Mouse (Mus musculus) cerebellum, postnatal 36 days (tissue): ENCODE data around the gene Aldh8a1.
A peak's percentile ranks its signal among the peaks of the same experiment; 100 is the strongest.

Experiments
- DNase-seq, 2 experiments: peaks; one replicate each; pipeline ENCODE4 v3.0.0; 2021 to 2022; ENCODE audit warnings: mixed read lengths in 2 of 2

Aldh8a1 gene

DNA sequence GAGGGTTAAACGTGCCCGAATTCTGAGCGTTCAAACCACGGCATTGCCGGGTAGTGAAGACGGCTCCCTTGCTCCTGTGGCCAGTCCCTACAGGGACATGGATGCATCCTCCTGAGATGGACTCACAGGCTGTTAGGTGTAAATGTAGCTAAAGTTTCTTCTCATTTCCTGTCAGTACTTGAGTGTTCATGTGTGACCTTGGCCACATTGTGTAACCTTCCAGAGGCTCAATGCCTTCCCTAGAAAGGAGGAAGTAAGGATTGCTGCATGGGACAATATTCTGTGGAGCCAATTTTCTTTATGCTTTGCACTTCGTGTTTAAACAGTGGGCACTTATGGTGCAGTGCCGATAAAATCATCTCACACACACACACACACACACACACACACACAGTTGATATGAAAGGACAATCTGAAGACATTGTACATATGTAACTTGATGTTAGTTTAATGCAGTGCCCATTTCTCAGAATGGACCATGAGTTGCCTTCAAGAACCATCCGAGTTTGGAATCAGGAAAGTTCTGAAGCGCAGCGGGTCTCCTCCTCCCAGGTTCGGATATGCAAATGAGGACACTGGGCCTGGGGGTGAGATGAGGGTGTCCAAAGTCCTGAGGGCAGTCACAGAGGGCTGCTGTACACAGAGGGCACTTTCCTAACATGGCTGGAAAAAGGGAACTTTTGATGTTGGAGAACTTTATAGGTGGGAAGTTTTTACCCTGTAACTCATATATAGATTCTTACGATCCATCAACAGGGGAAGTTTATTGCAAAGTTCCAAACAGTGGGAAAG, at the start of gene Aldh8a1:
Gene Aldh8a1, plus strand, starts transcription at position 610 of the 792 bp plus-strand sequence.
- DNase-seq, result no peak

DNA sequence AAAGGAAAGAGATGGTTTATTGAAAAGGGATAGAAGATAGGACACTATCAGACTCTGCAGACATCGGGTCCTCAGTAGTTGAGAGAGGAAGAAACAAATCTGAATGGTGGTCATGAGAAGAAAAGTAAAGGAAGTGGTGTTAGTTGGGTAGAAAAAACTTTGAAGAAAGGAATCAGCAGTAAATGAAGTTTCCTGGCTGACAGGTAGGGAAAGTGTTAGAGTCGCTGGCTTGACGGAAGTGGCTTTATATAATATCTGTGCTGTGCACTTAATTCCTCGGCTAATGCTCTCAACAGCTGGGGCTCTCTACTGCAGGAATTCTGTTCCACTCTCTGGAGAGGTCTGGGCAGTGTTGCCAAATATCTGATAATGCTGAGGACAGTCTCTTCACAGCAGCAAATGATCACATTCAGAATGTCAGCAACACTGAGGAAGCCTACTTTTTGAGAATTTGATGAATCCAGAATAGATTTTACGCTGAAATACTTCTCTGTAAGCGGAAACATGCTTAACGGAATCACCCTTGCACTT, 49.4 kb upstream of the Aldh8a1 start:
- no peak for DNase-seq

DNA sequence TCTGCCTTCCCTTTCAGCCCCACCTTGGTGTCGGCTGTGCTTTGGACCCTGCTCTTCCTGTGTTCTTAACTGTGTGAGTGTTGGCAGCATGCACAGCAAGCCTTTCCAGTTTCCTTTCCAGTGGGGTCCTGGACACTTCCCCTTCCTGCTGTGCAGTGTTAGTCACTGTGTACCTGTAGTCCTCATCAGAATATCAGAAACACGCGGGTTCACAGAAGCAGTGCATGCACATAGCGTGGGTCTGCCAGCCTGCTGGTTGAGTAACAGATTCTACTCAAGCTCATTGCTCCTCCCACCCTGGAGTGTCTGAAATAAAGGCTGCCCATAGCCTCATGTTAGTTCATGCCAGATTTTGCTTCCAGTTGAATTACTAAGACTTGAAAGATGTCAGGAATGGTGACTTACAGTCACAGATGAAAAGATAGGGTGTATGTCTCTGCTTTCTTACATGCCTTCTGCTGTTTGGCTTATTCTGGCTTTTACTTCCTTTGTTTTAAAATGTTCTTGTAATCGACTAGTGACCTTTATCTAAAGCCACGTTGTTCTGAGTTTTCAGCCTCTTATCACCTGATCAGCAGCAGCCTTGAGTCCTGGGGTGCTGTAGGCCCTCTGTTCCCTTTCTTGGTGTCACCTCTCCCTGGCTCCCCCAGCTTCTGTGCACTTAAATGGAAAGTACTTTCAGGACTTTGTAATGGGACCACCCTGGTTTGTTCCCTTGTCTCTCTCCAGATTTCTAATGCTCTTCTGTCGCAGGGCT, 42.6 kb upstream of the Aldh8a1 start:
- DNase-seq, result no peak

DNA sequence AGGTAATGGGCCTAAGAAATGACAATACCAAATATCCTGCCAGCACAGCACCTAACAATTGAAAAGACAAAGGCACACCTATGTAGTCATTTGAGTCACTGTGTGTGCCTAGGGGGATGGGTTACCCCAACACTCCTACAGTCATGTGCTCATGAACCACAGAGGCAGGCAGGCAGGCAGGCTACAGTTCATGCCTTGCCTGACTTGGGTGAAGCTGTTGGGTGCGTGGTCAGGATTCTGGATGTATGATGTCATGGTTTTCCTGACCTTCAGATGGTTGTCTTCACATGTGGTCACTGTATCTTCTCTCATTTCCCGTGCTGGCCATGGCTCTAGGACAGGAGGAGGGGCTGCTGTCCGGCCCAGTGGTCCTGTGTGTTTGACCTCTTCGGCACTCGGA, 41.6 kb upstream of the Aldh8a1 start:
- DNase-seq, result no peak

DNA sequence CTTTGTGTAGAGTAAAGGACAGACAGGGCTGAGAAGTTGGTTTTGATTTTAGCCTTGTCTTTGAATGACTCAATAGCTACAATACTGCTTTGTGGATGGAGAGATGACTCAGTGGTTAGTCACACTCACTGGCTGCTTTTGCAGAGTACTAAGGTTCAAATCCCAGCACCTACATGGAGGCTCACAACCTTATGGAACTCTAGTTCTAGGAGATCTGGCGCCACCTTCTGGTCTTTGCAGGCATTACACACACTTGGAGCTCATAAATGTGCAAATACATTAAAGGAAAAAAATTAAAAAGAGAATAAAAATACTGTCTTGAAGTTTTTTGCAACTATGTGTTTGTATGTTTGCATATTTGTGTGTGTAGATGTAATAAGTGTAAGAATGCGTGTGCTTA, 39.9 kb upstream of the Aldh8a1 start:
- DNase-seq, result no peak

DNA sequence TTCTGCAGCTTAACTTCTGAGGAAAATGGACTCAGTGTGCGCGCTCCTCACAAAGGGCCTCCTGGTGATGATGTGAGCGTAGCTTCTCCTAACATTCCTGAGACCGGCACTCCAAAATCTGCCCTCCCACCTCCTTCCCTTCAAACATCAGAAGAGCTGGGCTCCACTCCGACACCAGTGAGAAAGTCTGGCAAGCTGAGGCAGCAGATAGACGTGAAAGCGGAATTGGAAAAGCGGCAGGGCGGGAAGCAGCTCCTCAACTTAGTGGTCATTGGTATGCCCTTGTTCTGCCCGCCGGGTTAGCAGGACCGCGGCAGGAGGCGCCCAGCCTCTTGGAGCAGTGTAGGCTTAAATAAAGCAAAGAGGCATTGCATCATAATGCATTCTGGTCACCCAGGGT, 35.4 kb upstream of the Aldh8a1 start:
- no peak for DNase-seq

DNA sequence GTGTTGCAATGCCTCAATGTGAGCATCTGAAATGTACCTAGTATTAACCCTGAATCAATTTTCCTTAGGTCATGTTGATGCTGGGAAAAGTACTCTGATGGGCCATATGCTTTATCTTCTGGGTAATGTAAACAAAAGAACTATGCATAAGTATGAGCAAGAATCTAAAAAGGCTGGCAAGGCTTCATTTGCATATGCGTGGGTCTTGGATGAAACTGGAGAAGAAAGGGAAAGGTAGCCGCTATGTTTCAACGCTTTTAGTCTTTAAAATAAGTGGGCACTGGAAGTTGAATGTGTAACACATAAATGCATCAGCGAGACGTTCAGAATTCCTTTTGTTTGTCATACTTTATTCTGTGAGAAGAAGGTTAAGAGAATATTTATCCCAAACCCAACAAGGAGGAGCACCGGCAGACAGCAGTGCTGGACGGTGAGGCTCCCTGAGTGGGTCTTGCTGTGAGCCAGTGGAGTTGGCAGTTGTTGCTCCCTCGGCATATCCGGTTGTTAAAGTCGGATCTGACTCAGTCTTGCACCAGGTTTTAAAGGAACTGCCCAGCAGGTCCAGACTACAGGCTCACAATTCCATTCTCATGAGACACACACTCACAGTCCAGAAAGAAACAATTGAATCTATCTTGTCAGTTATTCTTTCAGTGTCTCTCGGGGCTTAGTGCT, 34.6 kb upstream of the Aldh8a1 start:
- no peak for DNase-seq

DNA sequence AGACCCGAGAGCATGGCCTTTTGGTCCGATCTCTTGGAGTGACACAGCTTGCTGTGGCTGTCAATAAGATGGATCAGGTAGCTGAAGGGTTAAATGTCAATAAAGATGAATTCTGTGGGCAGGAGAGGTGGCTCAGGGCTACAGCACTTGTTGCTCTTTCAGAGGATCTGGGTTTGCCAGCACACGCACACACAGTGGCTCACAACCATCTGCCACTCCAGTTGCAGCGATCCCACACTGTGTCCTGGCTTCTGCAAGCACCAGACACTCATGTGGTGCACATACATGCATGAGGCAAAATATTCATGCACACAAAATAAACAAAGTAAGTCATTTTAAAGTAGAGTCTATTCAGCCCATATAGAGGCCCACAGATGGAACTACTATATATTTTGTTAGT, 29.8 kb upstream of the Aldh8a1 start:
- peak in 1 of 2 experiments; percentile 15 for DNase-seq

DNA sequence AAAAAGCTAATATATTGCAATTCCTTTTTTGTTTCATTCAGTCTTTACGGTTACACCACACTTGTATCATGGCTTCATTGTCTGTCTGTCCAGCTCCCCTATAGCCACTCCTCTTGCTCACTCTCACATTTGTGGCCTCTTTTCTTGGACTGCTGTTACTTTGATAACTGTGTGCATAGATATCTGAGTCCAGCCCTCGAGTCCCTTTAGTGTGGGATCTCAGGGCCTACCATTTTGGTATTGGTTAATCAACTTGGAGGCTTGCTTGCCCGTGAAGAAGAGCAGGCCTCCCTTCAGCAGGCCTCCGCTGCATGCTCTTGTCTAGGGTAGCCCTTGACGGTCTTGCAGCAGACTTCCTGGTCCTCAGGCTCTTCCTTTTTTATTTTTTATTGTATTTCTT, 27.6 kb upstream of the Aldh8a1 start:
- DNase-seq, result no peak

DNA sequence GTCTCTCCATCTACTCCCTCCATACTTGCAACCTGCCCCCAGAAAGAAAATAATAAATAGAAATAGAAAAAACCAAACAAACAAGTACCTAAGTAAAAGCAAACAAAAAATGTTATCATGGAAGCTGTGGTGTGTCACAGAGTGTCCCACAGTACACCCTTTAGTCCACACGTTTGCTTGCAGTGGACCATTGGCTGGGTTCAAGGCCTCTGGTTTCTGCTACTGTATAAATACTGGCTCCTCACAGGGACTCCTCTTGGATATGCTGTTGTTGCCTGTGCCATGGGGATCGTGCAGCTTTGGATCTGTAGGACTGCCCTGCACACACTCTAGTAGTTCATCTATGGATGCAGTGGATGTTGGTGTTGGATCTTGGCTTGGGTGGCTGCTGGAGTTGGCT, 27.1 kb upstream of the Aldh8a1 start:
- no peak for DNase-seq

DNA sequence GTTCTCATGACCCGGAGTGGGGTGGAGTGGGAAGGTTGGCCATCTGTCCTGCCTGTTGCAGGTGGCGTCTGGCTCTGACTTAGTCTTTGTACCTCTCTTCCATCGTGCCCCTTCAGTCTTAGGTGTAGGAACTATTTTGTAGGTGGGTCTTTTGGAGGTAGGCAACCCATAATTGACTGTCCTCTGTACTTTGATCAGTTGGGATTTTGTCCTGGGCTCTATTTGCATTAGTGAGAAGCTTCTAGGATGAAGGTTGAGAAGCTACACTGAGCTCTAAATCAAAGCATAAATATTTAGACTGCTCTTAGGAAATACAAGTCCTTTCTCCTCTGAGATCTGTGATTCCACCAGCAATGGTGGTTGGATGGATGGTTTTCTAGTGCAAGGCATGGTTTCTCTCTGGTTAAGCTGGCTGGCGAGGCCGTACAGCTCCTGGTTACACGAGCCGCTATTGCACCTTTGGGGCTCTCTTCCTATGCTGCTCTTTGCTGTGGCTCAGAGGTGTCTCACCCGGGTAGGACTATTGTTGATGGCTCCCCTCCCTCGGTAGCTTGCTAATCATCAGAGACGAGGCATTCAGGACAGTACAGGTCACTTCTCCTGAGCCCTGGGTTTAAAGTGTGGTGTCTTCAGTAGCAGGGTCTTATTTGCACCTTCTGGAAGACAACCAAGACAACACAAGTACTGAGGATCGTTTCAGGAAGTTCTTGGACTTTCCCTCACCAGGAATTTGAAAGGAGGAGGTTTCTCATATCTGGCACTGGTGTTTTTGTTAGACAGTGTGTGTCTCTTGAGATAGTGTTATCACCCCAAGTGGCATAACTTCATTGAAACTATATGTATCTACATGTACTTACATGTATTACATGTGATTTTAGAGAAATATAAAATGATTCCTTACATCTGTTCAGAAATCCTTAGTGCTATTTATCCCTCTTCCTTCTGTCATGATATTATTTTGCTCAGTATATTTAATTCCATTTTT, 26.3 kb upstream of the Aldh8a1 start:
- DNase-seq, result no peak

DNA sequence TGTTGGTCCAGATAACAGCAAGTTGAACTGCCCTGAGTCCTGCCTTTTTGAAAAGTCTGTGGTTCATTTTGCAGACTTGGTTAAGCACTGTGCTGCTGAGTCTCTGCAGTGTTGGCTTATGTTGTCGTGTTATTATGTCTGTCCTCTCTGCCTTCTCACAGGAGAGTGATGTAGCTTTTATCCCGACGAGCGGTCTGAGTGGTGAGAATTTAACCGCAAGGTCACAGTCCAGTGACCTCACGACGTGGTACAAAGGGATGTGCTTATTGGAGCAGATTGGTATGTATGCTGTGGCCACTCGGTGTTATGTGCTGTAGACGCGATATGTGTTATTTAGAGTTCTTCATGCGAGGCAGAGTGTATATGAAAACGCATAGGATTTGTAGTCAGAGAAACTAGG, 25.3 kb upstream of the Aldh8a1 start:
- DNase-seq, result no peak

DNA sequence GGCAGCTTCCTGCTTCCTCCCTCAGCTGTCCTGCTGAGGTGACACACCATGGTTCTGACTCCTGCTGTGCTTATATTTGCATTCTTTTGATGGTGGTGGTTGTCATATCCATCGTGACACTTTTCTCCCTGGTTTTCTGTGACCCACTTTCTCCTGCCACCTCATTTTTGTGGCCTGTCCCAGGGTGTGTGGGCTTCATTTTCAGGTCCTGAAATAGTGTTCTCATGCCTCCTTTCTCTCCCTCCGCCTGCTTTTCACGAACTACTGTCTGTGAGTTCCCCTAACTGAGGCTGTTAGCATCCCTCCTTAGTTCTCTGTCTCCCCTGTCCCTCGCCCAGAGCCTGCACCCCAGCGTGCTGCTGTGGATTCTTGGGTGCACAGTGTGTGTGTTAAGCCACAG, 23.2 kb upstream of the Aldh8a1 start:
- DNase-seq, result no peak

DNA sequence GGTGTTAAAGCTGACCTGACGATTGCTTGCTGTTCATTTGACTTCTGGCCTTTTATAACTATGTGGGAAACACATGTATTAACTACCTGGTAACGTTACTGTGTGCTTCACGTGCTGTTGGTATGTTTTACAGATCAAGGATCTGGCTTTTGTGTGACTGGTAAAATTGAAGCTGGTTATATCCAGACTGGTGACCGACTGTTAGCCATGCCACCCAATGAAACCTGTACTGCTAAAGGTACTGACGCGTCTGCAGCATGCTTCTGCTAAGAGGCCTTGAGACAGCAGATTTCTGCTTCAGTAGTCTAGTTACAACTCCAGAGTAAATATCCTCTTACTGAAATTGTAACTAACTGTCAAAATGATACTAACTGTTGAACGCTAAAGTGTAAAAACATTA, 22.6 kb upstream of the Aldh8a1 start:
- DNase-seq, result no peak

DNA sequence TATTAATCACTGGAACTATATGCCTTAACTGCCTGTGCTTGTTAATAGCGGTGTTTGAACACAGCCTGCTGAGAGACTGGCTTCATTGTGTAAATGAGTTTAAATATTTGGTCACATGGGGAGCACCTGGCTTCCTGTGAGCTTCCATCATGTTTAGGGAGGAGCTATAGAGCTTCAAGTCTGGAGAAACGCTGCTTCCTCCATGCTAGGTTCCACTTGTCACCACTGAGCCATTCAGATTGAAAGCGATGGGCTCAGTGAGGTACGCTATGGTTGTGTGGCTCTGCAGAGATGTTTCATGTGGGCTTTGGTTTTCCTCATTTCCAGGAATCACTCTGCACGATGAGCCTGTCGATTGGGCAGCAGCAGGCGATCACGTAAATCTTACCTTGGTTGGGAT, 19.1 kb upstream of the Aldh8a1 start:
- no peak for DNase-seq

DNA sequence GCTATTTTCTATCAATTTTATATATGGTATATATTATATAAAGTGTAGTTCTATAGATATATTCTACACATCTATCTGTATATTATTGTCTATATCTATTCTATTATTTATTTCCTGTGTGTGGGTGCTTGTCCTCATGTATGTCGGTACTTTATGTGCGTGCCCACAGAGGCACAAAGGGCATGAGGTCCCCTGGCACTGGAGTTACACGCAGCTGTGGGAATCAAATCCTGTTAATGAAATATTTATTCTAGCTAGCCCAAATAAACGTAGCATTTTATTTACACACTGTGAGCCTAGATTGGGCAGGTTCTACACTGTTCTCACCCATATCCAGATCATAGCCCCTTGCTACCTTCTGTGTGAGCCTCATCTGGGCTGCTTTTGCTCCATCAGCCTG, 18.0 kb upstream of the Aldh8a1 start:
- no peak for DNase-seq

DNA sequence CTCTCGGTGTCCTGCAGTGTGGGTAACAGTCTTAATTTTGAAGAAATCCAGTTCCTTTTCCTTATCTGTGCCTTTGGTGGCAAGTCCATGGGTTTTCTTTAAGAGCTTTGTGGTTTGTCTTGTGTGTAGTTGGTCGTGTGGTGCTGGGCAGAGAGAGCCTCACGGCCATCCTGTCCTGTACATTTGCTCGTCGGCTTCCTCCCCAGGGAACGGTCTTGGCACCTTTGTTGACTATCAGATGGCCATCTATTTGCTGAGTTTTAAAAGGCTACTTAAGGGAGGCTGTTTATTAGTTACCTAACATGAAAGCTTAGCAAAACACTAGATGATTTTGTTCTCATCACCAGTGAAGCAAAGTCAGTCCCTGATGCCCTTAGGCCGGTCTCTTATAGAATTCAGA, 15.2 kb upstream of the Aldh8a1 start:
- DNase-seq, result no peak

DNA sequence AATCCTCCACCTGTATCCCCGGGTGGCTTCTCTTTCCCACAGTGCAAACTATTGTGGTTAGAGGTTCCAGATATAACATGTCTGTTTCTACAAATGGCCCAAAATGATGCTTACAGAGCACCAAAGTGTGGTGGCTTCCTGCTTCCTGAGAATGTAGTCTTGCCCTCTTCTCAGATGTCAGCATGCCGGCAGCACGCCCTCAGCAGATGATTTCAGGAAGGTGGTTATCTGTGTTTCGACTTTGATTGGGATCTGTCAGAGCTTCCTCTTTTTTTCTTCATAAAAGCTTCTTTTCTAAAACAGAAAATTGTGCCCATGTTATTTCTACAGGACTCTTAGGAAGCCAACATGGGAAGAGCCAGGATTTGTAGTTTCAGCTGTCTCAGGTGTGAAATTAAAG, 13.8 kb upstream of the Aldh8a1 start:
- DNase-seq, result no peak

DNA sequence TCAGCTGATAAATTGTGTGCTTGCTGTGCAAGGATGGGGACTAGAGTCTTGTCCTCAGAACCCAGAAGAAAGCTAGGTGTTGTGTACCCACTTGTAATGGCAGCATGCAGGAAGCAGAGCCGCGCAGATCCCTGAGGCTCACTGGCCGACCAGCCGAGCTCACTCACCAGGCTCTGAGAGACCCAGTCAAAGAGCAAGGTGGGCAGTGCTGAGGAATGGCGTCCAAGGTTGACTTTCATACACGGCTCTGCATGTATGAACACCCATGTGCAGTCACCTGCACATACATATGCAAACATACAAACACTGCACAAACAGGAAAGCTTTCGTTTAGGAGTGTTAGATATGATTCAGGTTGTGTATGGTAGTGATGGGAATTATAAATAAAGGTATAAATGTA, 12.1 kb upstream of the Aldh8a1 start:
- no peak for DNase-seq

DNA sequence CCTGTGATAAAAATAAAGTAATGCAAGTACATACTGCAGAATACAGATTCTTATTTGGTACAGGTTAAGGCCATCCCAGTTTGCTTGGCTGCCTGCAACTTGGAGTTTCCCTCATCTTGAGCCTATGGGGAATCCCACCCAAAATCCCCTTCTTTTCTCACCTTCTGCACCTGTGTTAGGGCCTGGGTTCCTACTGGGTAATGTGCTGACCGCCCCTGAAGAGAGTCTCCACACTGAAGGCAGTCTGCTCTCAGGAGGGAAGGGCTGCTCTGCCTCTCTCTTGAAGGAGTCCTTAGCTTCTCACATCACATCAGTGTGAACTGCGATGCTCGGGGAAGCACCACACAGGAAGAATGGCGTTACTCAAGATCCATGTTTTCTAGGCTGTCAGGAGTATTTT, 11.2 kb upstream of the Aldh8a1 start:
- DNase-seq, result no peak

DNA sequence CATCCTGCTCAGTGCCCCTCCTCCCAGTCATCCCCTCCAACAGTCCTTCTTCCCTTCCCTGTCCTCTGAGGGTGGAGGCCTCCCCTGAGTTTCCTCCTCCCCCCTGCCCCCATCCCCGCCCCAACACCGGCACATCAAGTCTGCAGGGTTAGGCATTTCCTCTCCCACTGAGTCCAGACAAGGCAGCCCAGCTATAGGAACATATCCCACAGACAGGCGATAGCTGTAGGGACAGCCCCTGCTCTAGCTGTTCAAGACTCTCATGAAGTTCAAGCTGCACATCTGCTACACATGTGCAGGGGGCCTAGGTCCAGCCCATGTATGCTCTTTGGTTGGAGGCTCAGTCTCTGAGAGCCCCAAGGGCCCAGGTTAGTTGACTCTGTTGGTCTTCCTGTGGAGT, 10.6 kb upstream of the Aldh8a1 start:
- no peak for DNase-seq

DNA sequence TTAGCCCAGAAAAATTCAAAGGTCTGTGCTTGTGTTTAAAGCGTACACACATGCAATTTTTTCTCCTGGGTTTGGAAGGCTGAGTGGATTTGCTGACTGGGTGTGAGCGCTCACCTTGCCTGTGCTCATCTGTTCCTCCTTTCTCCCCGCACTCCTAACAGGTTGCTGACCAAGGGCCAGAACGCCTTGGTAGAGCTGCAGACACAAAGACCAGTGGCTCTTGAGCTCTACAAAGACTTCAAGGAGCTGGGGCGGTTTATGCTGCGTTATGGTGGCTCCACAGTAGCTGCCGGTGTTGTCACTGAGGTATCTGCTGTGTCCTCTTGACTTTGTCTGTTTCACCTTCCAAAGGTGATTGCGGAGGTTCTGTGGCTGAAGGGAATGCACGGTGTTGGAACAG, 9.6 kb upstream of the Aldh8a1 start:
- DNase-seq, result no peak
